Mouse (Mus musculus): Measurements from ENCODE around the gene Ube2l6. TPM values are rescaled to one million over a fixed set of nuclear protein-coding genes. Genes with fewer than 3 reads are reported as not detected.

The Ube2l6 gene
- polyA plus RNA-seq (2017; shearing (Covaris generic)) = 10 to 100 TPM; 92.1 to 96.3 (median 93.4) TPM

DNA sequence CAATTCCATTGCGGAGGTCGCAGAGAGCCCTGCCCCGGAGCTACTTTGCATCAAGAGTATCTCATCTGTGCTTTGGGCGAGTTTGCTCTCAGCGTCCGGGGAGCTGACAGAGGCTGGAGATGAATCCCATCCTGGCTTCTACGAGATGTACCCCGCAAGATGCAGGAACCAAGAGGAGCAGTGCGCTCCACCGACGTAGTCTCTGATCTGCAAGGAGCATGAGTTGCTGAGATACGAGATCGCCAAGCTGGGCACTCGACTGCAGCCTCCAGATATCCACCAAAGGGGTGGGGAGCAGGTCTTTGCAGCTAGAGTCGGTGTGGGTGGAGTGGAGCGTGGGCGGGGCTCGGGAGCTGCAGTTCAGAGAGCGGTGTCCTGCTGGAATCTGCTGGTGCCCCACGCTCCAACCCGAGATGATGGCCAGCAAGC is at the start of gene Ube2l6:
Gene Ube2l6 (plus strand): TSS at position 336 of the 429 bp plus-strand sequence.
- ATAC-seq = peak; percentile 19

DNA sequence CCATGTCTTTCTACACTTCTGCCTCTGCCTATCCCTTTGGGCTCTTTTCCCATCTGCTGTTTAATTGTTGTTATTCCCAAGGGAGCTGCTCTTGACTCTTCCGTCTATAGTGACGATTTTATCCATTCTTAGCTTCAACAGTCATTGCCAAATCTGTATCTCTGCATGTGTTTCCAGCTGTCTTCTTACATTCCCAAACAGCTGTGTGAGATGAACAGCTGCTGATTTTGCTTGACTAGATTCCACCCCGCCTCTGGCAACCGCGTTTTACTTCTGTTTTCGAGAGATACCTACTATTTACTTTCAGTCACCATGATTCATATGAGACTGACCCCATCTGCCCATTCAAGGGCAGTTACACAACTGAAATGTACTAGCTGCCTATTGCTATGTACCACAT is 48.5 kb upstream of the Ube2l6 start:
- no peak for ATAC-seq

DNA sequence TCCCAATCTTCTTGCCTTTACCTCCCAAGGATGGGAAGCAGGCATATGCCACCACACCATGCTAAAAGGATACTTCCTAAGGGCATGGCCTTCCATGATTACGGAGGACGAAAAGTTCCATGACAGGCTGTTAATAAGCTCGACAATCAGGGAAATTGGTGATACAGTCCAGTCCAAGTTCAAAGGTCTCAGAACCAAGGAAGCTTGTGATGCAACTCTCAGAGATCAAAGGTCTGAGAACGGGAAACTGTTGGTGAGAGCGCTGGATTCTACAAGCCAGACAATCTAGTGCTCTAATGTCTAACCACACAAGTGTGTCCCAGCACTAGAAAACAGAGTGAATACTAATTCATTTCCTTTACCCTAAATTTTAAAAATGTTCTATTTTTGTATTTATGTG is 42.4 kb upstream of the Ube2l6 start:
- no peak for ATAC-seq

DNA sequence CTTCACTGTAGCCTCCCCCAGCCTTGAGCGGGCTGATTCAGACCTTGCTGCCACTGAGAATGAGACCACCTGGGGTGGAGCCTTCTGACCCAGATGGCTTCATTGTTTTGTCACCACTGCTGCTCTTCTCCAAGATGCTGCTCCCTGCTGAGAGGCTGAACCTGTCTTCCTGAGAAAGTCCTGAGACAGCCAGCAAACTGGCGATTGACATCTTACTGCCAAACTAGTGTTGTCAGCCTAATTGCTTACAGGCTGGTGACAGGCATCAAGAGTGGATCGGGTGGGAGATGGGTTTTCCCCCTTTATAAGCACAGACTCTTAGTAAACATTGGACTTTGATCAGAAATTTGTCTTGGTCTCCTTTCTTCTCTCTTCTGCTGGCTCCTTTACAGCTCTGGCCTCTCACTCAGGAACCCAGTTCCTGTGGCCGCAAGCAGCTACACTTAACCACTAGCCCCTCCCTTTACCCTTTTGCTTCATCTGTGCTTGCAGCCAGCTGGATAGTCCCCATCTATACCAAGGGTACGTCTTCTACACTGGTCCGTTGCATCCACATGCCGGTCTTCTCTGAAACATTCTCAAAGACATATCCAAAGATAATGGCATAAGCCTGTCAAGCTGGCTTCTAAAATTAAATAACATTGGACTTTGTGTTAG is 41.5 kb upstream of the Ube2l6 start:
- no peak for ATAC-seq

DNA sequence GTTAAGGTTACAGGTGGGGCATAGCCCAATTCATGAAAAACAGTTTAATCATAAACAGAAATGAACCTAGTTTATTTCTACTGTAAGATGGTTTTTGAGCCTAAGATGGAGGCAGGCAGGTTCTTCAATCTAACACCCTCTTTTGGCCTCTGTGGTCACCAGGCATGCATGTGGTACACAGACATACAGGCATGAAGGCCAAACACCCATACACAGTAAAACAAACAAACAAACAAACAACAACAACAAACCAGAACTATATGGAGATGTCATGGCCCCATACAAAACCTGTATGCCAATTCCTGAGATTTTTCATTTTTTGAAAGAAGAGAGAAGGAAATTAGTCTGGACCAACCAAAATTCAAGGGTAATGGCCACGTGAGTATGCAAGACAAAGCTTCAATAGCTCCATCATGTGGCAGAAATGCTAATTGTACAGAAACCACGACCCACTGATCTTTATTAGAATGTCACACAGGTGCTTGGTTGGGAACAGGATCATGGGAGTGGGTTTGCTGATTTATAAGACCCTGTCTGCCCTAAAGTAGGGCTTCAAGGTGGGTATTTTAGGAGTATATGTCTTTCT is 40.0 kb upstream of the Ube2l6 start:
- peak; percentile 70 for ATAC-seq

DNA sequence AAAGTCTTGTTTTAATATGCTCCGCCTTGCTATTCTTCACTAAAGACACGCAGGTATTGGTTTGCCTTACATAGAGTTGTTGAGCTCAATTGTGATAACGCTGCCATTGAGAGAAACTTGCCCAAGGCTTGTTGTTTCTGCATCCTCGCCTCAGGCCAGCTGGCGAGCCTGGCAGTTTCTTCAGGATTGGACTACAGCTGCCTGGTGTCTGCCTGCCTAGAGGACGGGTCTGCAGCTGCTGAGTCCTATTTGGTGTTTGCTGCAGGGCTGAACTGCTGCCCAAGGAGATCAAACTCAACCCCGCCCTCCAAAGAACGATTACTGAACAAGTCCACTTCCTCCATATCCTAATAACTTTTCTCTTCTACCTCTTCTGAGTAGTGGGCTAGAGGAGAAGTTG is 37.9 kb upstream of the Ube2l6 start:
- no peak for ATAC-seq

DNA sequence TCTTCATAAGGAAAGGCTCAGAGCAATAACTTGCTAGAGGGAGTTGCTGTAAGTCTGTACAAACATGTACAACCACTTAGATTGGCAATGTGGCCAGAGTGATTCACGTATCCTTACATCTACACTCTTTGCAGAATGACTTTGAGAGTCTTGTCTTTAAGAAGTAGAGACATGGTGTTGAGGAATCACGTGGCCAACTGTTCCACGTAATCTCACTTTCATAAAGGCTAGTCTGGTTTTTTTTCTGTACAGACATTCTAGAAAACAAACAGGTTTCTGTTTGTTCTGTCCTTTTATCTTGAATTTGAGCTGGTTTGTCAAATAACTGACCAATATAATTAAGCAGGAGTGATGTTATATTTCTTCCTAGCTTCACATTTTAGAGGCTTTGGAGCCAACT is 37.3 kb upstream of the Ube2l6 start:
- no peak for ATAC-seq

DNA sequence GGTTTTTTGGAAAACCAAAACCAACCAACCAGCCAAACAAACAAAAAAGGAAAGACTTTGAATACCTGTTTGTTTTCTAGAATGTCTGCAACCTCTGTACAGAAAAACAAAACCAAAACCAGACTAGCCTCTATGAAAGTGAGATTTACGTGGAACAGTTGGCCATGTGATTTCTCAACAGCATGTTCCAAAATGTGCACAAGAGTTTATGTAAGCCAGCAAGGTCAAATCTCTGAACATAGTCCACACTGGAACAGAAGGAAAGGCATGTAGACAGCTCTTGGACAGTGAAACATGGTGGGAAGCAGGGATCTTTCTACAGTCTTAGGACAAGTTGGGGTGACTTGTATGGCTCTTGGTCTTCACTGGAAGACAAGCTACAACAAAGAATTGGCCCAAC is 36.8 kb upstream of the Ube2l6 start:
- ATAC-seq = no peak

DNA sequence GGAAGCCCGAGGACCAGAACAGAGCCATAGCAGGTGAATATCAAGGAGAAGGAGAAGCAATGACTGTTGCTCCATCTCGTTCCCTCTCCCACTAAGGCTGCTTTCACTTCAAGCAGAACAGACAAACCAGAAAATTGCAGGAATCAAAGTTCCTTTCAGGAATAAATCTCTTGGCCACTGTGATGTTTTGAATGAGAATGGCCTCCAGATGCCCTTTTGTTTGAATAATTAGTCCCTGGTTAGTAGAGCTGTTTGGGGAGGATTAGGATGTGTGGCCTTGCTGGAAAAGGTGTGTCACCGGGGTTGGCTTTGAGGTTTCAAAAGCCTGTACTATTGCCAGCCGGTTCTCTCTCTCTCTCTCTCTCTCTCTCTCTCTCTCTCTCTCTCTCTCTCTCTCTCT is 36.3 kb upstream of the Ube2l6 start:
- no peak for ATAC-seq

DNA sequence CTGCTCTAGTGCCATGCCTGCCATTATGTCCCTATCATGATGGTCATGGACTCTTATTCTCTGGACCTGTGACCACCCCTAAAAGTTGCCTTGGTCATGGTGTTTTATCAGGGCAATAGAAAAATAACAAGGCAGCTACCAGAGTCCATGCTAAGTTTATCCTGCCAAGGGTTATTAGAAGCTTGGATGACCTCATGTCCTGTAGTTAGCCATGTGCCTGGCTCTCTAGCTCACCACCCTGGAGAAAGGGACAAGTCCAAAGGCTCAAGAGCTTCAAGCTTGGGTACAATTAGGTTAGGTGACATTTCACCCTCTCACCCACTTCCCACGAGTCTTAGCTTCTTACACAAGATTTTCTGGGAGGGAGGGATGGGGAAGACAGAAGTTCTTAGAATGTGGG is 35.8 kb upstream of the Ube2l6 start:
- ATAC-seq = no peak

DNA sequence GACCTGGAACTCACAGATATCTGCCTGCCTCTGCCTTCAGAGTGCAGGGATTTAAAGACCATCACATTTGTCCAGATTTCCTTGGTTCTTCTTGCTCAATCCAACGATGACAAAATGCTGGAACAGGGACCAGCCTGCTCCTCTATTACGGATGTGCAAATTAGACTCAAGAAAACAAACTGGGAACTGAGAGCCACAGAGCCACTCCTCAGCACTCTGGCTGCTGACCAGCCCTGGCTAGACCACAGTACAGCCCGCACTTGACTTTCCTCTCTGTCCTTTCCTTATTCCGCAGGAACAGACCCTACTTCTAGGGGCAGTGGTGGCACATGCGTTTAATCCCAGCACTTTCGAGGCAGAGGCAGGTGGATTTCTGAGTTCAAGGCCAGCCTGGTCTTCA is 28.1 kb upstream of the Ube2l6 start:
- no peak for ATAC-seq

DNA sequence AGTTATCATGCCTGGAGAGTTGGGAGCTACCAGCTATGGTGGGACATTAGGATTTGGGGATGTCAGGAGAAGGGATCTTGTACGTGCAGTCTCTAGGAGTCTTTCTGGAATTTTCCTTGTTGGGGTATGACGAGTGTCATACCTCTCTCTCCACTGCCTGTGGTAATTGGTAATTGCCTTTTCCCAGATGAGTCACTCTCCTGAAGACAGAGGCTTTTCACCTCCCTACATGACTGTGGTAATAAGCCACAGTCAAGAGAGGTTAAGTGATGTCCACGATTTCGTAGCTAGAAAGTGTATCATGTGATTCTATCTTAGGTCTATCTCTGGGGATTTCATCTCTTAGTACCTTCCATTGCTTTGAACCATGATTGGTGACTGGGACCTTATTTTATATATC is 26.2 kb upstream of the Ube2l6 start:
- ATAC-seq = no peak

DNA sequence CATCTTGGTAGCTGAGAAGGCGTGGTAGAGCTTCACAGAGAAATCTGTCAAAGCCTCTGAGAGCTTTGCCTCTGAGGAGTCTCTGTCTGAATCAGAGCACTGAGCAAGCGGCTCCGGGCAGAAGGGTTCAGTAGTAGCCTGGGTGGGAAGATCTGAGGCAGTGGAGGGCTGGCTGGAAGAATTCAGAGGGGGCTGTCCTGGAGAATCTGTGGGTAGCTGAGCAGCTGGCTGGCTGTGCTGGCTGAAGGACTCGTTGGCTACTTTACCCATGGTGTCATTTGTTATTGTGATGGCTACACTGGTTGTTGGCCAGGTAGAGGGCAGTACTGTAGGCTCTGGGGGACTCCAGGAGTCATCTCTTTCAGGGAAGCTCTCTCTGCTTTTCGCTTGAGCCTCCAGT is 25.4 kb upstream of the Ube2l6 start:
- ATAC-seq = no peak

DNA sequence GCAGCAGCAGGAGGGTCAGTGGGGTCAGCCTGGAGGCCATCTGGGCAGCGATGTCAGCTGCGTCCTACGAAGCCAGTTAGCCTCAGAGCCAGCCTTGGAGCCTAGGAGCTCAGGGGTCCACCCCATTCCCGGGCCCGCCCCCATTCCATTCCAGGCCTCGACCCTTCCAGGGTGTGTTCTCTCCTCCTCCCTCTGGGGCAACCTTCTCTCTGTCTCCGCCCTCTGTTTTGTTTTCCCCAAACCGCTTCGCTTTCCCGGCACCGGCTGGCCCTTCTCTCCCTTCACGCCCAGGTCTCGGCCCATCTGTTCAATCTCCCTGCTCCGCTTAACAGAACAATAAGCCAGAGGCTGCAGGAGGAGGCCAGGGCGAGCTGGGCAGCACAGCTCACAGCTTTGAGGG is 23.9 kb upstream of the Ube2l6 start:
- no peak for ATAC-seq

DNA sequence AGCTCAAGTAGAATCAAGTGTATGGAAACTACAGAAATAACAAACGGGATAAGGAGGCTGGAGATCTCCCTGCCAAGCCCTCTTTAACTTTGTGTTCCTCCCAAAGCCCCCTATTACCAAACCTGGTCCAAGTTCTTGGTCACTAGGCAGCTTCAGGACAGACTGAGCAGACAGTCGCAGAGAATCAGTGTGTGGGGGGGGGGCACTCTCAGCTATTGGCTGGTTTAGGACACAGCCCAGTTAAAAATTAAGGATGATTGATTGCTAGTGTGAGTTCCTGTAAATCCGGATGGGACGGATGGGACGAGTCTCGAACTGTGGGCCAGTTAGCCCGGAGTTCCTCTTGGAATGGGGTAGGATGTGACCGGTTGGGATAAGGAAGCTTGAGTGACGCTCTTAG is 23.4 kb upstream of the Ube2l6 start, which contains the start of gene Serping1:
Gene Serping1 (minus strand): TSS at position 204 of the 400 bp plus-strand sequence.
- ATAC-seq = no peak

DNA sequence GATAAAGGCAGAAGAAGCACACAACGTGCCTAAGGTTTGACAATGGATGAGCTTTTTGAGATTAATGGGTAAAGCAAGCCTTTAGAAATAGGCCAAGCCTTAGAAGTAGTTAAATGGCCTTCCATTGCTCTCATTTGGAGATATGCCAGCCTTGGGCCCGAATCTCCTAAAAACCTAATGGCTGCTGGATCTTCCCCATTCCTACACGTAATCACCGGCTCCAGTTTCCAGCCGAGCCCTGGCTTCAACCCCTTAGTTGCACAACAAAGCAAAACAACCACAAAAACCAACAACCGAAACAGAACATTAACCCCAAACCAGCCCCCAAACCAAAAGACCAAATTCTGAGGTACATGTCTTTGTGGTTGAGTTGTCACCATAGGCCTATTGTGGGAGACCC is 23.0 kb upstream of the Ube2l6 start:
- no peak for ATAC-seq

DNA sequence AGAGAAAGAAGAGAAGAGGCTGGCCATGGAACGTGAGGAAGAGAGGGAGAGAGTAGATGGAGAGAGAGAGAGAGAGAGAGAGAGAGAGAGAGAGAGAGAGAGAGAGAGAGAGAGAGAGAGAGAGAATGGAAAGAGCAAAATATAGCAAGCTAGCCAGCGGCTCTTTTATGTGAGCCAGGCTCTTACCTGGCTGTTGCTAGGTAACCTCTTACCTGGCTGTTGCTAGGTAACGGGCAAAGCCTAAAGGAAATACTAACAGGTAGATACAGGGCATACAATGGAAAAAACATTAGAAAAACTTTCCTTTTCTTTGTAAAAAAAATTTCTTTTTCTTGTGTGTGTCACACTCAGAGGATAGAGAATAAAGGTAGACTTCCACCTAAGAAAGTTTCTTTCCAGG is 20.9 kb upstream of the Ube2l6 start:
- ATAC-seq = no peak

DNA sequence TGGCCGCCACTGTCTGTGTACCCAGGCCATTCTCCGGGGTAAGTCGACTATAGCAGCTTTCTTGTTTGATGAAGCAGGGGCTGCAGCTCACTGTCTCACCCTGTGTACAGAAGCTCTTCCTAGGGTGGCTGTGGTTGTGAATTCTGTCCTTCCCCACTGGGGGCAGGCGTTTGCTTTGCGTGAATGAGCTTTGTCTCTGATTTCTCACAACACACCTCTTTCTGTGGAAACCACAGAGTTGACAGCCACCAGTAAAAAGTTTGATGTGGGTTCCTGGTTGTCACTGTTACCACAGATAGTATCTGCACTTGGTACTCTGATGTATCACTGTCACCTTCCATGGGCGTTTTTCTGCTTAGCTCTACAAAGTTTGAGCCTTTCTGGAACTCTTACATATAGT is 19.4 kb upstream of the Ube2l6 start:
- ATAC-seq = peak; percentile 95

DNA sequence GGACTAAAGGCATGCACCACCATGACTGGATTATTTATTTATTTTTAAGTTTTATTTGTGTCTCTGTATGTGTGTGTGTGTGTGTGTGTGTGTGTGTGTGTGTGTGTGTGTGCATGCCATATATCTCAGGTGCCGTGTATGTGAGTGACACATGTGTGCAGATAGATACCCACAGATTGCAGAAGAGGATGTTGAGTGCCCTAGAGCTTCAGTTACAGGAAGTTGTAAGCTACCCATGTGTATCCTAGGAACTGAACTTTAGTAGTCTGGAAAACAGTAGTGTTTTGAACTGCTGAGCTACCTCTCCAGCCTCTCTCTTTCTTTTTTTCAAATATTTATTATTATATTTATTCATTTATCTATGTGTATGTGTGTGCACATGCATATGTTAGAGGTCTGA is 15.3 kb upstream of the Ube2l6 start:
- ATAC-seq = no peak

DNA sequence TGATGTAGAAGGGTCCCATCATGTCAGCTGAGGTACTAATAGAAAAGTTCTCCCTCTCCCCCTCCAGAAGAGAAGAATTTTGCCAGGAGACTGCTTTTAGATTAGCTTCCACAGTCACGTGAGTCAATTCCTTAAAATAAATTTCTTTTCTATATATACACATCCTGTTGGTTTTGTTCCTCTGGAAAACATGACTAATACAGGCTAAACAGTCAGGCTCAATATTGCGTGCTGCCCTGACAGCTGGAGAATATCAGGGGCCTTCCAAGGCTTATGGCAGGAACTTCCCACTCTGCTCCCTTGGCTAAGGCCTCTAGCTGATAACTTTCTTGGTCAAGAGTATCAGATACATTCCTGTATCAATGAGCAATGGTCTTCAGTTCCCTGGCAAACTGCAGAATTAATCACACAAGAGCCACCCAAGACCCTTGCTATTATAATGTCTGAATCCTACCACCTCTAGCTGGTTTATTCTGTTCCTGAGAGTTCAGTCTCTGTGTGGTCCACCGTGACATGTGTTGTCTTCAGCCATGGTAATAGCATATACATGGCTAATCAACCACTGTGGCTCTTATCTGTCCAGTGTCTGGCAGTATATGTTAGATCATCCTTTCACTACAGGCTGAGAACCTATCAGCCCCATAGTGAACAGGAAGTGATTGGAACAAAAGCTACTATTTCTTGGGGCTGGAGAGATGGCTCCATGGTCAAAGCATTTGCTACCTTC is 14.6 kb upstream of the Ube2l6 start:
- no peak for ATAC-seq

DNA sequence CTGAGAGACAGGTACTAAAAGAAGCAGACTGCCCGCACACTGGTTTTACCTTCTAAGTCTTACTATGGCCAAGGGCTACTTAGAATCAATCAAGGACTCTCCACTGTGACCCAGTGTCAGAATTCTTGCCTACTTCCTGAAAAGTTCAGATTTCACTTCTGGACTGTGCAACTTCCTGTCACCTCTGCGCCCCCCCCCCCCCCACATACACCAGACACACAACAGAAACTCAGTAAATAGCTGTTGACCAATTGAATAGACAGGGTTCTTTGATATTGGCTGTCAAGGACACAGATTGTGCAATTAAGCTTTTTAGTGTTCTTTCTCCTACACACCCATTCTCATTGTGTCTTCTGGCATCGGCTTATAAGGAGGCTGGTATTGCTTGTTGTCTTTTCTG is 10.3 kb upstream of the Ube2l6 start:
- no peak for ATAC-seq

DNA sequence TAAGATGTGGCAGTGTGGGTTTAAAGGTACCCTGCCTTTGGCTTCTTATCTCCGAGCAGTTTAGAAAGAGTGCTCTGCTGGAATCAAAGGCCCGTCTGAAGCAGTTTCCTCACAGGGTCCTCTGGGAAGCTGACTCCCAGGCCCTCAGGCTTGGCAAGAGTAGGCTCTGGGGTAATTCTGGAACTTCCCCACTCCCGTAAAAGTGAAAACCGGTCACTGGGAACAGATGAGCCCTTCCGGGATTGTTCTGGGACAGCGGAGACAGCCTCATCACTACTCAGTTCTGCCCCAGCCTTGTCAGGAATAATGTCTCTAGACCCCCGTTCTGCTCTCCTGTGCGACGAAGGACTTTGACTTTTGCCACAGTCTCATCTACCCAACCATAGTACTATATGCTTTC is 8.2 kb upstream of the Ube2l6 start:
- no peak for ATAC-seq

DNA sequence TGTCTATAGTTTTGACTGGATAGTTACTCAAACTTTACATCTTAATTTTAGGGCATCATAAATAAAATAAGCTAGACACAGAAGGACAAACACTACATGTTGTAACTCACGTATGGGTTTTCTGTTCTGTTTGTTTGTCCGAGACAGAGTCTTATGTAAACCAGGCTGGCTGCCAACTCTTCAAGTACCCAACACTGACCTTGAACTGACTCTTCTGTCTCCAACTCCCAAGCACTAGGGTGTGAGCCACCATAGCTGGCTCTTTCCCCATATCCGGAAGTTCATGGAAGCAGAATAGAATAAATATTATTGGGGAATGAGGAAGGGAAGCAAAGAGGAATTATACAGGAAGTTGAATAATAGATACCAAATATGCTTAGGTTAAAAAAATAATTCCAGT is 6.1 kb upstream of the Ube2l6 start:
- ATAC-seq = no peak

DNA sequence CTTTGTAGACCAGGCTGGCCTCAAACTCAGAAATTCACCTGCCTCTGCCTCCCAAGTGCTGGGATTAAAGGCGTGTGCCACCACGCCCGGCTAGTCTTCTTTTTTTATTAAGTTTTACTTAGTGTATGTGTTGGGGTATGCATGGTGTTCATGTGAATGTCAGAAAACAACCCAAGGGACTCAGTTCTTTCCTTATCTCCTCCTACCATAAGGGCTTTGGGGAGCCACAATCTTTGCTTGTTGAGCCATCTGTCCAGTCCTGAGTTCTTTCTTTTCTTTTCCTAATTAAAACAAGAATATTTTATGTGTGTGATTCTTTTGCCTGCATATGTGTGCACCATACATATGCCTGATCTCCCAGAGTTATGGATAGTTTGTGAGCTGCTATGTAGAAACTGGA is 5.5 kb upstream of the Ube2l6 start:
- no peak for ATAC-seq

Data from inflammation-experienced regulatory T-cells, adult 6 months (primary cell).